Mouse (Mus musculus) forebrain, embryonic 13.5 days (tissue): ENCODE data around the gene Itprip. TPM values are rescaled to one million over a fixed set of nuclear protein-coding genes. Genes with fewer than 3 reads are reported as not detected.
A peak's percentile ranks its signal among the peaks of the same experiment; 100 is the strongest.

Experiments
- ATAC-seq: fragments of 200-750 bp; cut with Nextera tagmentation; 2 replicates; pipeline ENCODE4 v1.8.0; 2017
- H3K27ac ChIP-seq: fragments of 300-500 bp; sonication (generic); 2 replicates; pipeline ENCODE4 v1.5.1; 2015; ENCODE audit warnings: inconsistent platforms, mild to moderate bottlenecking, moderate library complexity
- H3K27me3 ChIP-seq: fragments of 300-500 bp; sonication (generic); 2 replicates; pipeline ENCODE4 v1.6.1; 2015; ENCODE audit warnings: mild to moderate bottlenecking, inconsistent platforms
- H3K36me3 ChIP-seq: fragments of 300-500 bp; sonication (generic); 2 replicates; pipeline ENCODE4 v1.6.1; 2015; ENCODE audit warnings: mild to moderate bottlenecking, inconsistent platforms; ENCODE audit not compliant: poor library complexity, severe bottlenecking
- H3K4me1 ChIP-seq: fragments of 300-500 bp; sonication (generic); 2 replicates; pipeline ENCODE4 v1.6.1; 2015; ENCODE audit warnings: inconsistent platforms
- H3K4me2 ChIP-seq: fragments of 300-500 bp; sonication (generic); 2 replicates; pipeline ENCODE4 v1.6.1; 2015; ENCODE audit warnings: inconsistent platforms, mild to moderate bottlenecking, moderate library complexity
- H3K4me3 ChIP-seq: fragments of 300-500 bp; sonication (generic); 2 replicates; pipeline ENCODE4 v1.5.1; 2015; ENCODE audit warnings: mild to moderate bottlenecking, inconsistent platforms
- H3K9ac ChIP-seq: fragments of 300-500 bp; sonication (generic); 2 replicates; pipeline ENCODE4 v1.6.1; 2015; ENCODE audit warnings: mild to moderate bottlenecking, inconsistent platforms
- H3K9me3 ChIP-seq: fragments of 300-500 bp; sonication (generic); replicated peaks from 2 replicates; pipeline ENCODE4 v1.6.1; 2016; ENCODE audit warnings: inconsistent platforms
- WGBS: fragments of 180-500 bp; shearing (Covaris S2); methylation state at CpG from one replicate; pipeline ENCODE4 v1.1.7; 2015; 5-methylcytosine and 5-hydroxymethylcytosine counted together
- polyA plus RNA-seq: library from polyadenylated mRNA; unstranded; fragments of >200 nt; fragmentation: Nextera tagmentation; extraction: Ambion mirVana; gene quantifications from 2 replicates; pipeline ENCODE4 v1.2.1, GENCODE M21; 2015

Gene Itprip
- polyA plus RNA-seq, 1 experiment from 2014 or later: 9.8 TPM

GRCm38 (mm10) chr19:47934146-47934545 lies 15.0 kb upstream of the Itprip start:
- H3K36me3 ChIP-seq: no peaks in the 10 kb centered on the region
- no peak overlapping the region for H3K27ac ChIP-seq
- H3K9me3 ChIP-seq: no peaks in the 10 kb centered on the region
- 91% methylated on average over 8 of the region's 8 CpGs for WGBS
- H3K4me1 ChIP-seq: peaks cover 15% of the 10 kb centered on the region
- H3K4me3 ChIP-seq: no peak overlapping the region
- H3K27me3 ChIP-seq: no peaks in the 10 kb centered on the region
- H3K9ac ChIP-seq: no peak overlapping the region
- no peak for ATAC-seq
- H3K4me2 ChIP-seq: no peak overlapping the region

- 0 out of 2 replicates have a peak, but pooled peaks cover 4% of the 10 kb centered on the region for H3K4me1 ChIP-seq
- no peak overlapping the region for H3K4me2 ChIP-seq
- no peaks in the 10 kb centered on the region for H3K9me3 ChIP-seq
- no peaks in the 10 kb centered on the region for H3K27me3 ChIP-seq
- no peak overlapping the region for H3K4me3 ChIP-seq
- WGBS: 41% methylated on average over 7 of the region's 7 CpGs
- H3K36me3 ChIP-seq: no peaks in the 10 kb centered on the region
- ATAC-seq: peak; percentile 87
- H3K9ac ChIP-seq: no peak overlapping the region
- no peak overlapping the region for H3K27ac ChIP-seq
Observed at GRCm38 (mm10) chr19:47931982-47932638, 13.0 kb upstream of the Itprip start.

- no peak overlapping the region for H3K27ac ChIP-seq
- WGBS: 89% methylated on average over 4 of the region's 4 CpGs
Observed at GRCm38 (mm10) chr19:47929043-47929442, 9.9 kb upstream of the Itprip start.

GRCm38 (mm10) chr19:47927032-47927431 lies 7.9 kb upstream of the Itprip start:
- no peaks in the 10 kb centered on the region for H3K9me3 ChIP-seq
- no peaks in the 10 kb centered on the region for H3K36me3 ChIP-seq
- WGBS: 96% methylated on average over 2 of the region's 2 CpGs
- H3K27me3 ChIP-seq: no peaks in the 10 kb centered on the region
- no peak overlapping the region for H3K4me2 ChIP-seq
- no peak overlapping the region for H3K4me3 ChIP-seq
- H3K4me1 ChIP-seq: no peaks in the 10 kb centered on the region
- H3K9ac ChIP-seq: no peak overlapping the region
- H3K27ac ChIP-seq: no peak overlapping the region
- ATAC-seq: no peak

More at GRCm38 (mm10) chr19:47929043-47929442, 9.9 kb upstream of the Itprip start:
- no peaks in the 10 kb centered on the region for H3K36me3 ChIP-seq
- no peak overlapping the region for H3K4me3 ChIP-seq
- H3K9me3 ChIP-seq: no peaks in the 10 kb centered on the region
- no peak overlapping the region for H3K4me2 ChIP-seq
- H3K9ac ChIP-seq: no peak overlapping the region
- no peak for ATAC-seq
- no peaks in the 10 kb centered on the region for H3K4me1 ChIP-seq
- H3K27me3 ChIP-seq: no peaks in the 10 kb centered on the region

GRCm38 (mm10) chr19:47925819-47926218 lies 6.7 kb upstream of the Itprip start:
- WGBS: 79% methylated on average over 7 of the region's 7 CpGs
- H3K36me3 ChIP-seq: no peaks in the 10 kb centered on the region
- H3K27ac ChIP-seq: no peak overlapping the region
- H3K4me1 ChIP-seq: no peaks in the 10 kb centered on the region
- no peak overlapping the region for H3K9ac ChIP-seq
- H3K4me2 ChIP-seq: no peak overlapping the region
- H3K4me3 ChIP-seq: no peak overlapping the region
- H3K9me3 ChIP-seq: no peaks in the 10 kb centered on the region
- no peaks in the 10 kb centered on the region for H3K27me3 ChIP-seq
- no peak for ATAC-seq

- WGBS: 3% methylated on average over 8 of the region's 8 CpGs
- Histone ChIP-seq H3K27me3 (no peaks in the 10 kb centered on the region), H3K9me3 (no peaks in the 10 kb centered on the region), H3K4me2 (peak overlapping the region; percentile 87), H3K4me1 (peaks cover 37% of the 10 kb centered on the region), H3K9ac (peak overlapping the region; percentile 91), H3K4me3 (peak overlapping the region; percentile 81), H3K27ac (peak overlapping the region; percentile 81), H3K36me3 (no peaks in the 10 kb centered on the region)
- ATAC-seq: peak; percentile 9; the same call in 1 of the 2 replicates
Observed at GRCm38 (mm10) chr19:47919966-47920375, 872 bp upstream of the Itprip start.

- Histone ChIP-seq H3K9me3 (no peaks in the 10 kb centered on the region), H3K4me3 (peak overlapping the region; percentile 81), H3K4me2 (peak overlapping the region; percentile 87), H3K27me3 (no peaks in the 10 kb centered on the region), H3K9ac (peak overlapping the region; percentile 91), H3K36me3 (no peaks in the 10 kb centered on the region), H3K27ac (peak overlapping the region; percentile 81), H3K4me1 (peaks cover 37% of the 10 kb centered on the region)
- under 1% methylated on average over 29 of the region's 29 CpGs for WGBS
- peak; percentile 31 for ATAC-seq
Observed at GRCm38 (mm10) chr19:47918455-47919101, 521 bp downstream of the Itprip start.

- 7% methylated on average over 9 of the region's 9 CpGs for WGBS
- peaks cover 37% of the 10 kb centered on the region for H3K4me1 ChIP-seq
Observed at GRCm38 (mm10) chr19:47918016-47918415, 1.1 kb downstream of the Itprip start.

GRCm38 (mm10) chr19:47917396-47917795 lies 1.7 kb downstream of the Itprip start:
- Histone ChIP-seq H3K9me3 (no peaks in the 10 kb centered on the region), H3K36me3 (no peaks in the 10 kb centered on the region), H3K4me2 (peak overlapping the region; percentile 87), H3K4me3 (peak overlapping the region; percentile 81), H3K9ac (peak overlapping the region; percentile 91), H3K27me3 (no peaks in the 10 kb centered on the region), H3K27ac (no peak overlapping the region), H3K4me1 (peaks cover 37% of the 10 kb centered on the region)
- 8% methylated on average over 4 of the region's 4 CpGs for WGBS
- no peak for ATAC-seq

More at GRCm38 (mm10) chr19:47918016-47918415, 1.1 kb downstream of the Itprip start:
- Histone ChIP-seq H3K27ac (no peak overlapping the region), H3K4me3 (peak overlapping the region; percentile 81), H3K36me3 (no peaks in the 10 kb centered on the region), H3K27me3 (no peaks in the 10 kb centered on the region), H3K4me2 (peak overlapping the region; percentile 87), H3K9me3 (no peaks in the 10 kb centered on the region), H3K9ac (peak overlapping the region; percentile 91)
- ATAC-seq: no peak

- H3K27ac ChIP-seq: no peak overlapping the region
- H3K9me3 ChIP-seq: no peaks in the 10 kb centered on the region
- no peak overlapping the region for H3K4me2 ChIP-seq
- H3K27me3 ChIP-seq: no peaks in the 10 kb centered on the region
- H3K9ac ChIP-seq: no peak overlapping the region
- 76% methylated on average over 4 of the region's 4 CpGs for WGBS
- peaks cover 48% of the 10 kb centered on the region for H3K4me1 ChIP-seq
- no peak for ATAC-seq
- no peaks in the 10 kb centered on the region for H3K36me3 ChIP-seq
- no peak overlapping the region for H3K4me3 ChIP-seq
Observed at GRCm38 (mm10) chr19:47915251-47915650, 3.8 kb downstream of the Itprip start.

- Histone ChIP-seq H3K36me3 (no peaks in the 10 kb centered on the region), H3K27me3 (no peaks in the 10 kb centered on the region), H3K9me3 (no peaks in the 10 kb centered on the region), H3K27ac (no peak overlapping the region), H3K4me3 (no peak overlapping the region), H3K9ac (no peak overlapping the region), H3K4me1 (peaks cover 54% of the 10 kb centered on the region), H3K4me2 (no peak overlapping the region)
- no peak for ATAC-seq
- 89% methylated on average over 4 of the region's 4 CpGs for WGBS
Observed at GRCm38 (mm10) chr19:47914191-47914590, 4.9 kb downstream of the Itprip start.

- 93% methylated on average over 7 of the region's 7 CpGs for WGBS
- H3K9ac ChIP-seq: no peak overlapping the region
- ATAC-seq: no peak
Observed at GRCm38 (mm10) chr19:47913344-47913743, 5.8 kb downstream of the Itprip start.

More at GRCm38 (mm10) chr19:47913344-47913743, 5.8 kb downstream of the Itprip start:
- no peak overlapping the region for H3K4me3 ChIP-seq
- no peak overlapping the region for H3K27ac ChIP-seq
- no peaks in the 10 kb centered on the region for H3K9me3 ChIP-seq
- peaks cover 59% of the 10 kb centered on the region for H3K4me1 ChIP-seq
- H3K4me2 ChIP-seq: no peak overlapping the region
- no peaks in the 10 kb centered on the region for H3K36me3 ChIP-seq
- H3K27me3 ChIP-seq: no peaks in the 10 kb centered on the region
